Mouse (Mus musculus) liver, embryonic 12.5 days (tissue): ENCODE measurements around the gene Hivep2. TPM values are rescaled to one million over a fixed set of nuclear protein-coding genes. Genes with fewer than 3 reads are reported as not detected.

Experiments
- ATAC-seq: fragments of 200-750 bp; cut with Nextera tagmentation; 2 replicates; pipeline ENCODE4 v1.8.0; 2017; ENCODE audit warnings: moderate number of reproducible peaks, mild to moderate bottlenecking, moderate library complexity
- H3K27ac ChIP-seq: fragments of 300-500 bp; sonication (generic); 2 replicates; pipeline ENCODE4 v1.5.1; 2016; ENCODE audit warnings: mild to moderate bottlenecking
- H3K27me3 ChIP-seq: fragments of 300-500 bp; sonication (generic); replicated peaks from 2 replicates; pipeline ENCODE4 v1.6.1; 2016; ENCODE audit warnings: mild to moderate bottlenecking, moderate library complexity
- H3K36me3 ChIP-seq: fragments of 300-500 bp; sonication (generic); 2 replicates; pipeline ENCODE4 v1.6.1; 2016; ENCODE audit warnings: mild to moderate bottlenecking, moderate library complexity
- H3K4me1 ChIP-seq: fragments of 300-500 bp; sonication (generic); 2 replicates; pipeline ENCODE4 v1.6.1; 2016
- H3K4me2 ChIP-seq: fragments of 300-500 bp; sonication (generic); 2 replicates; pipeline ENCODE4 v1.6.1; 2016; ENCODE audit warnings: mild to moderate bottlenecking, moderate library complexity
- H3K4me3 ChIP-seq: fragments of 300-500 bp; sonication (generic); 2 replicates; pipeline ENCODE4 v1.5.1; 2016; ENCODE audit warnings: mild to moderate bottlenecking, moderate library complexity
- H3K9ac ChIP-seq: fragments of 300-500 bp; sonication (generic); 2 replicates; pipeline ENCODE4 v1.6.1; 2016; ENCODE audit warnings: mild to moderate bottlenecking, moderate library complexity
- H3K9me3 ChIP-seq: fragments of 300-500 bp; sonication (generic); replicated peaks from 2 replicates; pipeline ENCODE4 v1.6.1; 2016; ENCODE audit warnings: mild to moderate bottlenecking, moderate library complexity
- WGBS: fragments of 180-500 bp; shearing (Covaris S2); methylation state at CpG from one replicate; pipeline ENCODE4 v1.1.7; 2016; ENCODE audit not compliant: insufficient replicate concordance; 5-methylcytosine and 5-hydroxymethylcytosine counted together
- polyA plus RNA-seq: library from polyadenylated mRNA; unstranded; fragments of >200 nt; fragmentation: Nextera tagmentation; extraction: Ambion mirVana; gene quantifications from 2 replicates; pipeline ENCODE4 v1.2.1, GENCODE M21; 2016

Gene Hivep2
- polyA plus RNA-seq, result 0.81 and 1.0 TPM in 2 replicates

GRCm38 (mm10) chr10:13965974-13966829 is at the start of gene Hivep2:
Gene Hivep2, plus strand, starts transcription at chr10:13966075.
- peak within 1 kb of the TSS; percentile 85 for H3K4me2 ChIP-seq
- peak; percentile 17 for ATAC-seq
- peak within 1 kb of the TSS; percentile 71 for H3K27ac ChIP-seq
- peak within 1 kb of the TSS; percentile 62 for H3K4me3 ChIP-seq
- no peaks in the 10 kb centered on the region for H3K36me3 ChIP-seq
- WGBS, result under 1% methylated on average over 55 of the region's 67 CpGs
- peak within 1 kb of the TSS; percentile 49 for H3K9ac ChIP-seq
- no peaks in the 10 kb centered on the region for H3K9me3 ChIP-seq
- H3K27me3 ChIP-seq, result peaks cover 80% of the 10 kb centered on the region
- peaks cover 31% of the 10 kb centered on the region for H3K4me1 ChIP-seq

DNA sequence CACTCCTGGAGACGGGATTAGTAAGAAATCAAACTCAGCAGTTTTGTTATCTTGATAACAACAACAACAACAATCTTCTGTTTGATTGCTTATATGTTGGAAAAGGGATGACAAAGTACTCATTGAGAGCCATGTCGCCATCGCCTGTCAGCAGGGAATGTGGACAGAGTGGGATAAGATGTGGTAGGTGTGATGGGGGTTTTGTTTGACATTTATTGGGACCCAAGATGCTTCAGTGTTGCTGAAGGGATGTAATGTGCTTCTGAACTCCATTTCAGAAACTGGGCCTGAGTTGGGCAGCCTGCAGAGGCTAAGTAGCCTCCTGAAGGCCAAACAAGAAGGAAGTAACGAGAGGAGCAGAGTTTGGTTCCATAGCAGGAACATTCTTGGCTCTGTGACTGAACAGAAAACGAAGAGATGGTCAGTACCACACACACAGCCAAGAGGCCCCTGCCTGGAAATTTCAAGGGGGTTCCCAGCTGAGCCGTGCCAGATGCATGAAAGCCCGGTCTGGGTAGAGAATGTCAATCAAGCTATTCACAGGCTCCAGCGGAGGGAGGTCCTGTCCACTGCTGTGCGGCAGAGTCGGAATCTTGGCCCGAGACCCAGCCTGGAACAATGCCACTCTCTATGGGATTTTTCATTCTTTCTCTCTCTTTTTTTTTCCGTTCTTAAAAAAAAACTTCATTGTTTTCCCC is 49.1 kb upstream of the Hivep2 start:
- Histone ChIP-seq H3K4me3 (no peak overlapping the region), H3K27me3 (no peaks in the 10 kb centered on the region; the same call in 1 of the 2 replicates), H3K27ac (no peak overlapping the region), H3K36me3 (no peaks in the 10 kb centered on the region), H3K9ac (no peak overlapping the region), H3K9me3 (no peaks in the 10 kb centered on the region), H3K4me1 (no peaks in the 10 kb centered on the region), H3K4me2 (no peak overlapping the region)
- 71% methylated on average over 12 of the region's 12 CpGs for WGBS
- ATAC-seq, result no peak

- H3K4me3 ChIP-seq, result no peak overlapping the region
- no peaks in the 10 kb centered on the region for H3K4me1 ChIP-seq
- peaks cover 6% of the 10 kb centered on the region; the same call in 1 of the 2 replicates for H3K27me3 ChIP-seq
- H3K4me2 ChIP-seq, result no peak overlapping the region
- WGBS, result 59% methylated on average over 9 of the region's 9 CpGs
- no peak overlapping the region for H3K27ac ChIP-seq
- no peaks in the 10 kb centered on the region for H3K36me3 ChIP-seq
- no peaks in the 10 kb centered on the region for H3K9me3 ChIP-seq
- H3K9ac ChIP-seq, result no peak overlapping the region
- no peak for ATAC-seq
Measured at GRCm38 (mm10) chr10:13921641-13922385, 44.1 kb upstream of the Hivep2 start.

DNA sequence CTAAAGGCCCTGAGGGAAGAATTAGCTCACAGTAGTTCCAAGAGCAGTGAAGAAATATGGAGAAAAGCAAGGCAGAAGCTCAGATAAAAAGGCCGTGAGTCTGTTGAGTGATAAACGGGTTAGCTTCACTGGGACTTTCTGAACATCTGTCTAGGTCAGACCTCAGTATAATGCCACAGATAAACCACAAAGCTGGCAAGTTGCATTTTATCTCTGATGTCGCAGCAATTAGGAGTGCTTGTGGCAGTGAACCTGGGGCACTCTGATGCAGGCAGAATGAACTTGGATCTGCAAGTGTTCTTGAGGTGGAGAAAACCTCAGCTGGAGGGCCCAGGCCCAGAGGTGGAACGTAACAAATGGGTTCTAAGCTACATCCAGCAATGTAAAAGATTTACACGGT is 36.6 kb upstream of the Hivep2 start:
- Histone ChIP-seq H3K9ac (no peak overlapping the region), H3K4me1 (peaks cover 15% of the 10 kb centered on the region), H3K9me3 (no peaks in the 10 kb centered on the region), H3K27me3 (peaks cover 17% of the 10 kb centered on the region), H3K4me3 (no peak overlapping the region), H3K27ac (0 out of 2 replicates have a peak overlapping the region, but pooled peaks have one; percentile 42), H3K36me3 (no peaks in the 10 kb centered on the region), H3K4me2 (peak overlapping the region; percentile 22)
- WGBS, result 29% methylated on average over 5 of the region's 5 CpGs
- peak; percentile 91 for ATAC-seq

GRCm38 (mm10) chr10:13932147-13932546 is 33.7 kb upstream of the Hivep2 start:
- Histone ChIP-seq H3K27me3 (peaks cover 15% of the 10 kb centered on the region), H3K9ac (no peak overlapping the region), H3K9me3 (no peaks in the 10 kb centered on the region), H3K36me3 (no peaks in the 10 kb centered on the region), H3K4me1 (peaks cover 15% of the 10 kb centered on the region), H3K4me3 (no peak overlapping the region), H3K4me2 (no peak overlapping the region), H3K27ac (no peak overlapping the region)
- ATAC-seq, result no peak
- 40% methylated on average over 3 of the region's 3 CpGs for WGBS

DNA sequence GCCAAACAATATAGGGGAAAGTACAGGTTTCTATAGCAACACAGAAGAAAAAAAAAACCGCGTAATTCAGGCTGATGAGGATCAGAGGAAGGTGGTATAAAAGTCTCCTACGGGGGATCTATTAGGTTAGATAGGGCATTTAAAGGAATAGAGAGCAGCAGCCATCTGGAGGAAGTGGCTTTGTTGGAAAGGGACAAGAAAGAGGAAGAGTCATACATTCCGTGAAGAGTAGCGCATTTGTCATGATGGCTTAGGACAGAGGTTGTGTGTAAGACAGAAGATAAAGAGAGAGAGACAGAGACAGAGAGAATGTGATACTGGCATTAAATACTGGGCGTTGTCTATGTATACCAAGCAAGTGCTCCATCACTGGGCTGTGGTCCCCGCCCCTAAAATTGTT is 32.6 kb upstream of the Hivep2 start:
- no peak overlapping the region for H3K9ac ChIP-seq

GRCm38 (mm10) chr10:13935646-13936045 is 30.2 kb upstream of the Hivep2 start:
- Histone ChIP-seq H3K4me1 (no peaks in the 10 kb centered on the region), H3K36me3 (no peaks in the 10 kb centered on the region), H3K4me3 (no peak overlapping the region), H3K4me2 (no peak overlapping the region), H3K27ac (no peak overlapping the region), H3K9ac (no peak overlapping the region), H3K27me3 (peaks cover 15% of the 10 kb centered on the region), H3K9me3 (no peaks in the 10 kb centered on the region)
- 40% methylated on average over 2 of the region's 2 CpGs for WGBS
- no peak for ATAC-seq

More for the DNA sequence above, 32.6 kb upstream of the Hivep2 start:
- Histone ChIP-seq H3K4me2 (no peak overlapping the region), H3K36me3 (no peaks in the 10 kb centered on the region), H3K27ac (no peak overlapping the region), H3K4me3 (no peak overlapping the region), H3K9me3 (no peaks in the 10 kb centered on the region), H3K27me3 (peaks cover 15% of the 10 kb centered on the region), H3K4me1 (peaks cover 14% of the 10 kb centered on the region)
- ATAC-seq, result no peak
- 27% methylated on average over 7 of the region's 7 CpGs for WGBS

DNA sequence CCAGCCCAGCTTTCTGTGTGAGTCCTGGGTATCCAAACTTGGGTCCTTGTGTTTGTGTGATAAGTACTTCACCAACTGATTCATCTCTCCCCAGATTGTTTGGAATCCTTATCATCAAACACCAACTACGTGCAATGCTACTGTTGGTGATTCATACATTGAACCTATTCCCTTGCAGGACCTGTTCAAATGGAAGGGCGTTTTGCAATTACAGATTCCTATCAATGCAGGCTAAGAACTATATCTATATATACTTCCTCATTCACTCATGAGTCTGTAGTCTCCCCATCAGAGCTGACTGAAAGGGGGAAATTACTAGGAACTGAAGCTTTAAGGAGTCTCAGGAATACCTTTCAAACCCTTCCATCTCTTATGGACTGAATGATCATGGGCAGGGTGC is 24.5 kb upstream of the Hivep2 start:
- Histone ChIP-seq H3K4me2 (no peak overlapping the region), H3K9me3 (no peaks in the 10 kb centered on the region), H3K9ac (no peak overlapping the region), H3K4me1 (no peaks in the 10 kb centered on the region), H3K4me3 (no peak overlapping the region), H3K27ac (no peak overlapping the region), H3K27me3 (no peaks in the 10 kb centered on the region), H3K36me3 (no peaks in the 10 kb centered on the region)
- no peak for ATAC-seq
- 18% methylated on average over 2 of the region's 2 CpGs for WGBS

- Histone ChIP-seq H3K36me3 (no peaks in the 10 kb centered on the region), H3K9ac (no peak overlapping the region), H3K4me3 (no peak overlapping the region), H3K9me3 (no peaks in the 10 kb centered on the region), H3K4me1 (no peaks in the 10 kb centered on the region), H3K4me2 (no peak overlapping the region), H3K27me3 (no peaks in the 10 kb centered on the region), H3K27ac (no peak overlapping the region)
- ATAC-seq, result no peak
- WGBS, result 58% methylated on average over 3 of the region's 3 CpGs
Measured at GRCm38 (mm10) chr10:13943706-13944105, 22.2 kb upstream of the Hivep2 start.

DNA sequence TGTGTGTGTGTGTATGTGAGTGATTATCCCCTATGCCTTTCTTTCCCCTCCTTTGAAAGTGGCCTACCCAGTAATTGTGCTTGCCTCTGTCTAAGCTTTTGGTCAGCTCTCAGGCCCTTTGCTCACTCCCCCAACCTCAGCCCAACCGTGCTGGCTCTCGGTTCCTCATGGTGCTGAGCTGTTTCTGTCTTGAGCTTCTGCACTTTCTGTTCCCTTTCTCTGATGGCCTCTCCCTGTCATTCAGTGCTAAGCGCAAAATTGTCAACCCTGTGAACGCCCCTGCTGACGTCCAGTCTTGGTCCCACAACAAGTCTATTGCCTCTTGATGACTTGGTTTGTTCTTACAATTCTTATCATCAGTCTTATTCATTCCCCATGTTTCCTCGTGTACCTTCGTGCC is 19.4 kb upstream of the Hivep2 start:
- no peak overlapping the region for H3K9ac ChIP-seq
- 50% methylated on average over 7 of the region's 7 CpGs for WGBS
- ATAC-seq, result no peak
- H3K36me3 ChIP-seq, result no peaks in the 10 kb centered on the region
- no peaks in the 10 kb centered on the region for H3K4me1 ChIP-seq
- H3K4me2 ChIP-seq, result no peak overlapping the region
- no peak overlapping the region for H3K27ac ChIP-seq
- no peak overlapping the region for H3K4me3 ChIP-seq
- no peaks in the 10 kb centered on the region for H3K9me3 ChIP-seq
- H3K27me3 ChIP-seq, result no peaks in the 10 kb centered on the region

DNA sequence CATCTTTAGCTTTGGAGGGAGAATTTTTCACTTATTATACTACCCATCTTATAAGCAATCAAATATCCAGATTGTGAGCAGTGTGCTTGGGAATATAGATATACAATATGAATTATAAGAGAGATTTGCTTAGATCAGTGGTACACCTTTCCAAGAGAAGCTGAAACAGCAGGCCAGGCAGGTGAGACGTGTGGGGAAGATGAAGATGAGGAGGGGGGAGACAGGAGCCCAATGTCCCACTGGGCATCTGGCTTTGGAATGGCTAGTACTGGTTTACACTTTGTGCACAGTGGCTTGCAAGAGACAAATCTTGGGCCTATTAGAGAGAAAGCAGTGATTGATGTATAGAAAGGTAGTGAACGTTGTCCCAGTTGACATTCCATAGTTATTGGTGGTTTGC is 2.9 kb upstream of the Hivep2 start:
- no peak overlapping the region for H3K27ac ChIP-seq
- H3K9ac ChIP-seq, result no peak overlapping the region
- 64% methylated on average over 2 of the region's 2 CpGs for WGBS
- H3K4me3 ChIP-seq, result no peak overlapping the region
- no peak for ATAC-seq
- no peak overlapping the region for H3K4me2 ChIP-seq
- H3K9me3 ChIP-seq, result no peaks in the 10 kb centered on the region
- H3K27me3 ChIP-seq, result peaks cover 70% of the 10 kb centered on the region
- H3K4me1 ChIP-seq, result peaks cover 30% of the 10 kb centered on the region
- H3K36me3 ChIP-seq, result no peaks in the 10 kb centered on the region
